Mouse (Mus musculus): Measurements from ENCODE around the gene Inka2.

DNA sequence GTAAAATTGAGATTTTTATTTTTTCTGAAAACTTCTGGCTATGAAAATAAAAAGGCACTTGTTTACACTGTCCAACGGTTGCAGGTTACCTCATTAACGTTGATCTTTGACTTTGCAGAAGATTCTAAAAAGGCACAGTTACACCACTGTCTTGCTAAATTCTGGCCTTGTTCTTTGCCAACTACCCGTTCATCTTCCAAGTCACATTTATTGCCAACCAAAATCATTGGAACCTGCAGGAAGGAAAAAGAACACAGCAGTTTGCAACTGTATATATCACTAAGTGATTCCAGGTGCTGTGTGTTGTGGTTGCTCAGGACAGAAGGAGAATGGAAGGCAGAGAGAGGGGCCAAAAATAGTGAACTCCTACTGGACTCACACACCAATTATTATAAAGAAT lies 33.3 kb downstream of the Inka2 start:
- TF ChIP-seq CTCF (IDR thresholded peaks at IDR 0.05; ENCODE audit: borderline replicate concordance, extremely low read depth, insufficient read depth, insufficient read length) (no peak), POLR2A (IDR thresholded peaks at IDR 0.05; ENCODE audit: borderline replicate concordance, extremely low read depth, insufficient read depth, insufficient read length, poor library complexity, severe bottlenecking) (no peak)

Measured in brain, embryonic 14.5 days (tissue).